Mouse (Mus musculus) G1E (cell line): Measurements from ENCODE around the gene Fbxo47.

ENCODE experiments used
- CTCF ChIP-seq: IDR thresholded peaks from 2 replicates; pipeline ENCODE4 v1.5.1; 2012; ENCODE audit warnings: low read depth, low read length, inconsistent platforms, mixed read lengths
- GATA1 ChIP-seq: IDR thresholded peaks from 2 replicates; pipeline ENCODE4 v1.6.1; 2012; ENCODE audit warnings: borderline replicate concordance, low read length, inconsistent platforms, mixed read lengths
- GATA2 ChIP-seq: IDR thresholded peaks from 2 replicates; pipeline ENCODE4 v1.6.1; 2012; ENCODE audit warnings: low read depth, low read length, inconsistent platforms, borderline replicate concordance
- POLR2AphosphoS5 ChIP-seq: IDR thresholded peaks from 2 replicates; pipeline ENCODE4 v1.6.1; 2012; ENCODE audit warnings: low read depth, low read length, inconsistent platforms; ENCODE audit not compliant: insufficient replicate concordance
- TAL1 ChIP-seq: conservative IDR thresholded peaks from 2 replicates; pipeline ENCODE4 v1.6.1; 2012; ENCODE audit warnings: low read depth, low read length, inconsistent platforms, mixed read lengths

- TF ChIP-seq TAL1: no peak
- no peak for TF ChIP-seq GATA1
- TF ChIP-seq CTCF: no peak
- TF ChIP-seq GATA2: no peak
- no peak for TF ChIP-seq POLR2AphosphoS5
Measured at GRCm38 (mm10) chr11:97819923-97820322, 64.0 kb downstream of the Fbxo47 start.
